Mouse (Mus musculus) heart, embryonic 14.5 days (tissue): ENCODE measurements around the gene Stim2. TPM values are rescaled to one million over a fixed set of nuclear protein-coding genes. Genes with fewer than 3 reads are reported as not detected.

Source experiments
- ATAC-seq: fragments of 200-750 bp; cut with Nextera tagmentation; 2 replicates; pipeline ENCODE4 v1.8.0; 2017; ENCODE audit warnings: low read depth, moderate TSS enrichment; ENCODE audit not compliant: insufficient number of reproducible peaks, insufficient read depth, low FRiP score
- H3K27ac ChIP-seq, 2 experiments: fragments of 200-500 bp in 1 of 2; fragments of 300-500 bp in 1 of 2; sonication (generic) in 1 of 2; replicated peaks in 1 of 2; 2 replicates each; pipeline ENCODE4 v1.5.1; 2012 to 2014; ENCODE audit warnings: low read depth in 2 of 2, low read length in 2 of 2, control low read depth in 1 of 2, mild to moderate bottlenecking in 1 of 2, mixed read lengths in 1 of 2; ENCODE audit not compliant: control insufficient read depth in 1 of 2, insufficient read depth in 1 of 2
- H3K27me3 ChIP-seq: fragments of 300-500 bp; sonication (generic); 2 replicates; pipeline ENCODE4 v1.6.1; 2014; ENCODE audit warnings: mild to moderate bottlenecking, low read length, control low read depth; ENCODE audit not compliant: control insufficient read depth, insufficient read depth
- H3K36me3 ChIP-seq: fragments of 300-500 bp; sonication (generic); 2 replicates; pipeline ENCODE4 v1.6.1; 2014; ENCODE audit warnings: mild to moderate bottlenecking, control low read depth, low read length, mixed read lengths; ENCODE audit not compliant: control insufficient read depth, insufficient read depth
- H3K4me1 ChIP-seq, 2 experiments: fragments of 200-500 bp in 1 of 2; fragments of 300-500 bp in 1 of 2; sonication (generic) in 1 of 2; 2 replicates each; pipeline ENCODE4 v1.6.1; 2012 to 2014; ENCODE audit warnings: low read length in 2 of 2, control low read depth in 1 of 2, mixed read lengths in 1 of 2; ENCODE audit not compliant: control insufficient read depth in 2 of 2, insufficient read depth in 2 of 2
- H3K4me2 ChIP-seq: fragments of 300-500 bp; sonication (generic); 2 replicates; pipeline ENCODE4 v1.6.1; 2014; ENCODE audit warnings: mild to moderate bottlenecking, low read length
- H3K4me3 ChIP-seq, 2 experiments: fragments of 200-500 bp in 1 of 2; fragments of 300-500 bp in 1 of 2; sonication (generic) in 1 of 2; 2 replicates each; pipeline ENCODE4 v1.5.1; 2012 to 2014; ENCODE audit warnings: low read length in 2 of 2, mild to moderate bottlenecking in 2 of 2, control low read depth in 1 of 2, low read depth in 1 of 2, moderate library complexity in 1 of 2; ENCODE audit not compliant: control insufficient read depth in 1 of 2, insufficient read depth in 1 of 2
- H3K9ac ChIP-seq: fragments of 300-500 bp; sonication (generic); 2 replicates; pipeline ENCODE4 v1.6.1; 2014; ENCODE audit warnings: mild to moderate bottlenecking, low read length
- H3K9me3 ChIP-seq: fragments of 300-500 bp; sonication (generic); 2 replicates; pipeline ENCODE4 v1.6.1; 2016; ENCODE audit warnings: low read length, control low read depth; ENCODE audit not compliant: control insufficient read depth
- WGBS: fragments of 180-500 bp; shearing (Covaris S2); extraction: QIAGEN DNeasy Blood & Tissue Kit; methylation state at CpG from one replicate; pipeline ENCODE4 v1.1.7; 2014; 5-methylcytosine and 5-hydroxymethylcytosine counted together
- polyA plus RNA-seq: library from polyadenylated mRNA; unstranded; fragments of >200 nt; fragmentation: Nextera tagmentation; extraction: Ambion mirVana; gene quantifications from 2 replicates; pipeline ENCODE4 v1.2.1, GENCODE M21; 2014

Gene Stim2
- polyA plus RNA-seq, 1 experiment from 2014 or later, result 18.1 TPM

- Histone ChIP-seq H3K9me3 (no peaks in the 10 kb centered on the region), H3K27me3 (no peaks in the 10 kb centered on the region), H3K27ac (no peak overlapping the region), H3K4me2 (no peak overlapping the region), H3K9ac (no peak overlapping the region), H3K36me3 (no peaks in the 10 kb centered on the region), H3K4me3 (no peak overlapping the region), H3K4me1 (peaks cover 3 to 7% of the 10 kb centered on the region in 2 experiments; a peak in 2 of 4 replicates)
- 50% methylated on average over 6 of the region's 6 CpGs for WGBS
- ATAC-seq, result no peak
Measured at GRCm38 (mm10) chr5:53957348-53957747, 41.0 kb upstream of the Stim2 start.

GRCm38 (mm10) chr5:53961229-53961628, 37.1 kb upstream of the Stim2 start:
- Histone ChIP-seq H3K4me3 (no peak overlapping the region), H3K36me3 (no peaks in the 10 kb centered on the region), H3K27ac (no peak overlapping the region), H3K4me1 (peaks cover 0 to 4% of the 10 kb centered on the region in 2 experiments; a peak in 2 of 4 replicates), H3K9me3 (no peaks in the 10 kb centered on the region), H3K4me2 (no peak overlapping the region), H3K27me3 (no peaks in the 10 kb centered on the region), H3K9ac (no peak overlapping the region)
- no peak for ATAC-seq
- WGBS, result 58% methylated on average over 5 of the region's 5 CpGs

- Histone ChIP-seq H3K36me3 (no peaks in the 10 kb centered on the region), H3K9ac (no peak overlapping the region), H3K4me1 (peaks cover 0 to 3% of the 10 kb centered on the region in 2 experiments; a peak in 2 of 4 replicates), H3K4me3 (no peak overlapping the region), H3K27me3 (no peaks in the 10 kb centered on the region), H3K9me3 (no peaks in the 10 kb centered on the region), H3K27ac (no peak overlapping the region), H3K4me2 (no peak overlapping the region)
- WGBS, result 69% methylated on average over 12 of the region's 12 CpGs
- ATAC-seq, result no peak
Measured at GRCm38 (mm10) chr5:53961830-53962515, 36.3 kb upstream of the Stim2 start.

- Histone ChIP-seq H3K27me3 (no peaks in the 10 kb centered on the region), H3K27ac (no peak overlapping the region), H3K9me3 (no peaks in the 10 kb centered on the region; the same call in 1 of the 2 replicates), H3K4me3 (no peak overlapping the region), H3K4me2 (no peak overlapping the region), H3K9ac (no peak overlapping the region), H3K4me1 (peaks cover 0 to 6% of the 10 kb centered on the region in 2 experiments; a peak in 2 of 4 replicates), H3K36me3 (no peaks in the 10 kb centered on the region)
- no peak for ATAC-seq
- 88% methylated on average over 5 of the region's 5 CpGs for WGBS
Measured at GRCm38 (mm10) chr5:53965656-53966055, 32.6 kb upstream of the Stim2 start.

- Histone ChIP-seq H3K27me3 (no peaks in the 10 kb centered on the region), H3K27ac (no peak overlapping the region), H3K9ac (no peak overlapping the region), H3K4me3 (no peak overlapping the region), H3K4me1 (peaks cover 4 to 5% of the 10 kb centered on the region in 2 experiments; a peak in 3 of 4 replicates), H3K9me3 (no peaks in the 10 kb centered on the region; the same call in 1 of the 2 replicates), H3K36me3 (no peaks in the 10 kb centered on the region), H3K4me2 (no peak overlapping the region)
- no peak for ATAC-seq
- WGBS, result 70% methylated on average over 2 of the region's 2 CpGs
Measured at GRCm38 (mm10) chr5:53967560-53967959, 30.7 kb upstream of the Stim2 start.

- WGBS, result 37% methylated on average over 7 of the region's 7 CpGs
- ATAC-seq, result peak; percentile 72
- no peaks in the 10 kb centered on the region for H3K27me3 ChIP-seq
- peak overlapping the region in 1 of 2 experiments; percentile 50; a peak in 2 of 4 replicates for H3K27ac ChIP-seq
- H3K4me2 ChIP-seq, result no peak overlapping the region
- H3K9me3 ChIP-seq, result no peaks in the 10 kb centered on the region; the same call in 1 of the 2 replicates
- H3K4me1 ChIP-seq, result peaks cover 4 to 5% of the 10 kb centered on the region in 2 experiments; a peak in 3 of 4 replicates
- H3K9ac ChIP-seq, result no peak overlapping the region
- no peaks in the 10 kb centered on the region for H3K36me3 ChIP-seq
- H3K4me3 ChIP-seq, result no peak overlapping the region
Measured at GRCm38 (mm10) chr5:53970178-53970577, 28.1 kb upstream of the Stim2 start.

- no peaks in the 10 kb centered on the region; the same call in 1 of the 2 replicates for H3K9me3 ChIP-seq
- H3K4me1 ChIP-seq, result peaks cover 4 to 5% of the 10 kb centered on the region in 2 experiments; a peak in 3 of 4 replicates
- no peaks in the 10 kb centered on the region for H3K27me3 ChIP-seq
- H3K4me2 ChIP-seq, result no peak overlapping the region
- no peak for ATAC-seq
- no peak overlapping the region for H3K4me3 ChIP-seq
- H3K27ac ChIP-seq, result no peak overlapping the region
- WGBS, result 63% methylated on average over 4 of the region's 4 CpGs
- H3K9ac ChIP-seq, result no peak overlapping the region
- no peaks in the 10 kb centered on the region for H3K36me3 ChIP-seq
Measured at GRCm38 (mm10) chr5:53971201-53971600, 27.1 kb upstream of the Stim2 start.
